Mouse (Mus musculus): ENCODE results near the gene Catsper1. TPM values are rescaled to one million over a fixed set of nuclear protein-coding genes. Genes with fewer than 3 reads are reported as not detected.

Catsper1 gene
- polyA plus RNA-seq, 1 experiment from 2014 or later: not detected

- H3K4me2 ChIP-seq (ENCODE audit: low read depth, low read length, severe bottlenecking): 0 out of 2 replicates have a peak overlapping the region, but pooled peaks have one; percentile 5
- peak; percentile 58 for DNase-seq (ENCODE audit: low spot score)
- no peaks in the 10 kb centered on the region for H3K4me1 ChIP-seq (replicated peaks; ENCODE audit: control insufficient read depth, insufficient read depth, low read length)
- H3K27ac ChIP-seq (ENCODE audit: low read depth, low read length): no peak overlapping the region
- no peak overlapping the region for H3K4me3 ChIP-seq (ENCODE audit: low read depth, low read length)
- H3K9me3 ChIP-seq (ENCODE audit: control insufficient read depth, low read length): no peaks in the 10 kb centered on the region; the same call in 1 of the 2 replicates
- WGBS: 49% methylated on average over 98 of the region's 98 CpGs
- peaks cover 5% of the 10 kb centered on the region; the same call in 1 of the 2 replicates for H3K36me3 ChIP-seq (ENCODE audit: control insufficient read depth, insufficient read depth, low read length)
- no peaks in the 10 kb centered on the region for H3K27me3 ChIP-seq (ENCODE audit: control insufficient read depth, insufficient read depth, low read length)
- no peak for ATAC-seq (replicated peaks; ENCODE audit: low FRiP score)
- H3K9ac ChIP-seq (ENCODE audit: low read length): no peak overlapping the region
Observed at GRCm38 (mm10) chr19:5306968-5307734, 28.4 kb upstream of the Catsper1 start.

- no peak overlapping the region for H3K4me3 ChIP-seq (ENCODE audit: low read depth, low read length)
- H3K9me3 ChIP-seq (ENCODE audit: control insufficient read depth, low read length): no peaks in the 10 kb centered on the region; the same call in 1 of the 2 replicates
- H3K36me3 ChIP-seq (ENCODE audit: control insufficient read depth, insufficient read depth, low read length): peaks cover 5% of the 10 kb centered on the region; the same call in 1 of the 2 replicates
- DNase-seq (ENCODE audit: low spot score): peak; percentile 60
- 87% methylated on average over 7 of the region's 7 CpGs for WGBS
- no peaks in the 10 kb centered on the region for H3K27me3 ChIP-seq (ENCODE audit: control insufficient read depth, insufficient read depth, low read length)
- no peak overlapping the region for H3K9ac ChIP-seq (ENCODE audit: low read length)
- no peak for ATAC-seq (replicated peaks; ENCODE audit: low FRiP score)
- no peaks in the 10 kb centered on the region for H3K4me1 ChIP-seq (replicated peaks; ENCODE audit: control insufficient read depth, insufficient read depth, low read length)
- H3K27ac ChIP-seq (ENCODE audit: low read depth, low read length): no peak overlapping the region
- H3K4me2 ChIP-seq (ENCODE audit: low read depth, low read length, severe bottlenecking): no peak overlapping the region
Observed at GRCm38 (mm10) chr19:5309025-5309424, 26.5 kb upstream of the Catsper1 start.

GRCm38 (mm10) chr19:5313189-5313588 lies 22.4 kb upstream of the Catsper1 start:
- Histone ChIP-seq H3K9me3 (ENCODE audit: control insufficient read depth, low read length) (peaks cover 2% of the 10 kb centered on the region; the same call in 1 of the 2 replicates), H3K9ac (ENCODE audit: low read length) (no peak overlapping the region), H3K4me1 (replicated peaks; ENCODE audit: control insufficient read depth, insufficient read depth, low read length) (no peaks in the 10 kb centered on the region), H3K4me2 (ENCODE audit: low read depth, low read length, severe bottlenecking) (no peak overlapping the region), H3K36me3 (ENCODE audit: control insufficient read depth, insufficient read depth, low read length) (0 out of 2 replicates have a peak, but pooled peaks cover 2% of the 10 kb centered on the region), H3K27ac (ENCODE audit: low read depth, low read length) (no peak overlapping the region), H3K4me3 (ENCODE audit: low read depth, low read length) (no peak overlapping the region), H3K27me3 (ENCODE audit: control insufficient read depth, insufficient read depth, low read length) (no peaks in the 10 kb centered on the region)
- ATAC-seq (replicated peaks; ENCODE audit: low FRiP score) (no peak), DNase-seq (ENCODE audit: low spot score) (no peak)
- WGBS: 88% methylated on average over 8 of the region's 8 CpGs

- no peaks in the 10 kb centered on the region for H3K9me3 ChIP-seq (ENCODE audit: control insufficient read depth, low read length)
- H3K9ac ChIP-seq (ENCODE audit: low read length): no peak overlapping the region
- ATAC-seq (replicated peaks; ENCODE audit: low FRiP score): no peak
- no peaks in the 10 kb centered on the region for H3K4me1 ChIP-seq (replicated peaks; ENCODE audit: control insufficient read depth, insufficient read depth, low read length)
- DNase-seq (ENCODE audit: low spot score): no peak
- 66% methylated on average over 17 of the region's 17 CpGs for WGBS
- H3K4me2 ChIP-seq (ENCODE audit: low read depth, low read length, severe bottlenecking): no peak overlapping the region
- H3K4me3 ChIP-seq (ENCODE audit: low read depth, low read length): no peak overlapping the region
- H3K36me3 ChIP-seq (ENCODE audit: control insufficient read depth, insufficient read depth, low read length): no peaks in the 10 kb centered on the region
- H3K27me3 ChIP-seq (ENCODE audit: control insufficient read depth, insufficient read depth, low read length): no peaks in the 10 kb centered on the region
- no peak overlapping the region for H3K27ac ChIP-seq (ENCODE audit: low read depth, low read length)
Observed at GRCm38 (mm10) chr19:5323801-5324200, 11.7 kb upstream of the Catsper1 start.

- no peaks in the 10 kb centered on the region for H3K36me3 ChIP-seq (ENCODE audit: control insufficient read depth, insufficient read depth, low read length)
- ATAC-seq (replicated peaks; ENCODE audit: low FRiP score) (no peak), DNase-seq (ENCODE audit: low spot score) (no peak)
- H3K4me1 ChIP-seq (replicated peaks; ENCODE audit: control insufficient read depth, insufficient read depth, low read length): no peaks in the 10 kb centered on the region
- WGBS: 83% methylated on average over 19 of the region's 19 CpGs
- H3K27ac ChIP-seq (ENCODE audit: low read depth, low read length): no peak overlapping the region
- no peak overlapping the region for H3K4me3 ChIP-seq (ENCODE audit: low read depth, low read length)
- no peaks in the 10 kb centered on the region for H3K9me3 ChIP-seq (ENCODE audit: control insufficient read depth, low read length)
- H3K9ac ChIP-seq (ENCODE audit: low read length): no peak overlapping the region
- H3K27me3 ChIP-seq (ENCODE audit: control insufficient read depth, insufficient read depth, low read length): no peaks in the 10 kb centered on the region
- H3K4me2 ChIP-seq (ENCODE audit: low read depth, low read length, severe bottlenecking): no peak overlapping the region
Observed at GRCm38 (mm10) chr19:5327970-5328369, 7.6 kb upstream of the Catsper1 start.

GRCm38 (mm10) chr19:5334741-5335140 lies 800 bp upstream of the Catsper1 start:
- H3K4me3 ChIP-seq (ENCODE audit: low read depth, low read length): no peak overlapping the region
- no peak overlapping the region for H3K9ac ChIP-seq (ENCODE audit: low read length)
- no peaks in the 10 kb centered on the region for H3K27me3 ChIP-seq (ENCODE audit: control insufficient read depth, insufficient read depth, low read length)
- no peak for ATAC-seq (replicated peaks; ENCODE audit: low FRiP score)
- H3K36me3 ChIP-seq (ENCODE audit: control insufficient read depth, insufficient read depth, low read length): no peaks in the 10 kb centered on the region
- no peak for DNase-seq (ENCODE audit: low spot score)
- no peak overlapping the region for H3K4me2 ChIP-seq (ENCODE audit: low read depth, low read length, severe bottlenecking)
- no peaks in the 10 kb centered on the region for H3K4me1 ChIP-seq (replicated peaks; ENCODE audit: control insufficient read depth, insufficient read depth, low read length)
- H3K9me3 ChIP-seq (ENCODE audit: control insufficient read depth, low read length): no peaks in the 10 kb centered on the region
- WGBS: 83% methylated on average over 5 of the region's 5 CpGs
- no peak overlapping the region for H3K27ac ChIP-seq (ENCODE audit: low read depth, low read length)

- Histone ChIP-seq H3K27ac (ENCODE audit: low read depth, low read length) (no peak overlapping the region), H3K9me3 (ENCODE audit: control insufficient read depth, low read length) (no peaks in the 10 kb centered on the region), H3K9ac (ENCODE audit: low read length) (no peak overlapping the region), H3K4me3 (ENCODE audit: low read depth, low read length) (no peak overlapping the region), H3K27me3 (ENCODE audit: control insufficient read depth, insufficient read depth, low read length) (no peaks in the 10 kb centered on the region), H3K4me1 (replicated peaks; ENCODE audit: control insufficient read depth, insufficient read depth, low read length) (no peaks in the 10 kb centered on the region), H3K4me2 (ENCODE audit: low read depth, low read length, severe bottlenecking) (no peak overlapping the region), H3K36me3 (ENCODE audit: control insufficient read depth, insufficient read depth, low read length) (no peaks in the 10 kb centered on the region)
- ATAC-seq (replicated peaks; ENCODE audit: low FRiP score): no peak
- WGBS: 18% methylated on average over 5 of the region's 5 CpGs
- DNase-seq (ENCODE audit: low spot score): peak; percentile 79
Observed at GRCm38 (mm10) chr19:5337975-5338374, 2.4 kb downstream of the Catsper1 start.

GRCm38 (mm10) chr19:5341360-5341759 lies 5.8 kb downstream of the Catsper1 start:
- no peak for ATAC-seq (replicated peaks; ENCODE audit: low FRiP score)
- DNase-seq (ENCODE audit: low spot score): no peak
- no peaks in the 10 kb centered on the region for H3K27me3 ChIP-seq (ENCODE audit: control insufficient read depth, insufficient read depth, low read length)
- H3K36me3 ChIP-seq (ENCODE audit: control insufficient read depth, insufficient read depth, low read length): no peaks in the 10 kb centered on the region
- H3K4me3 ChIP-seq (ENCODE audit: low read depth, low read length): no peak overlapping the region
- H3K4me1 ChIP-seq (replicated peaks; ENCODE audit: control insufficient read depth, insufficient read depth, low read length): no peaks in the 10 kb centered on the region
- H3K4me2 ChIP-seq (ENCODE audit: low read depth, low read length, severe bottlenecking): no peak overlapping the region
- 89% methylated on average over 7 of the region's 7 CpGs for WGBS
- H3K27ac ChIP-seq (ENCODE audit: low read depth, low read length): no peak overlapping the region
- H3K9me3 ChIP-seq (ENCODE audit: control insufficient read depth, low read length): no peaks in the 10 kb centered on the region
- no peak overlapping the region for H3K9ac ChIP-seq (ENCODE audit: low read length)

Data from forebrain, embryonic 11.5 days (tissue).